Mouse (Mus musculus): ENCODE measurements around the gene Phb. TPM values are rescaled to one million over a fixed set of nuclear protein-coding genes. Genes with fewer than 3 reads are reported as not detected.

Gene Phb
- polyA plus RNA-seq, 1 experiment from 2014 or later = 205 TPM

GRCm38 (mm10) chr11:95688515-95688914 lies 21.8 kb downstream of the Phb start:
- 80% methylated on average over 6 of the region's 6 CpGs for WGBS
- no peaks in the 10 kb centered on the region for H3K36me3 ChIP-seq (ENCODE audit: control insufficient read depth, insufficient read depth, low read length)
- no peaks in the 10 kb centered on the region for H3K4me1 ChIP-seq (replicated peaks; ENCODE audit: control insufficient read depth, insufficient read depth, low read length)
- no peak overlapping the region for H3K4me3 ChIP-seq (ENCODE audit: low read depth, low read length)
- H3K9ac ChIP-seq (ENCODE audit: low read length) = no peak overlapping the region
- no peak overlapping the region for H3K27ac ChIP-seq (ENCODE audit: low read depth, low read length)
- no peaks in the 10 kb centered on the region for H3K27me3 ChIP-seq (ENCODE audit: control insufficient read depth, insufficient read depth, low read length)
- no peaks in the 10 kb centered on the region for H3K9me3 ChIP-seq (ENCODE audit: control insufficient read depth, low read length)
- ATAC-seq (replicated peaks; ENCODE audit: low FRiP score) (no peak), DNase-seq (ENCODE audit: low spot score) (no peak)
- H3K4me2 ChIP-seq (ENCODE audit: low read depth, low read length, severe bottlenecking) = no peak overlapping the region

- H3K4me1 ChIP-seq (replicated peaks; ENCODE audit: control insufficient read depth, insufficient read depth, low read length) = no peaks in the 10 kb centered on the region
- no peaks in the 10 kb centered on the region for H3K36me3 ChIP-seq (ENCODE audit: control insufficient read depth, insufficient read depth, low read length)
- H3K4me3 ChIP-seq (ENCODE audit: low read depth, low read length) = no peak overlapping the region
- H3K27ac ChIP-seq (ENCODE audit: low read depth, low read length) = no peak overlapping the region
- ATAC-seq (replicated peaks; ENCODE audit: low FRiP score) (no peak), DNase-seq (ENCODE audit: low spot score) (no peak)
- H3K27me3 ChIP-seq (ENCODE audit: control insufficient read depth, insufficient read depth, low read length) = no peaks in the 10 kb centered on the region
- no peak overlapping the region for H3K9ac ChIP-seq (ENCODE audit: low read length)
- WGBS = 78% methylated on average over 7 of the region's 7 CpGs
- H3K4me2 ChIP-seq (ENCODE audit: low read depth, low read length, severe bottlenecking) = no peak overlapping the region
- H3K9me3 ChIP-seq (ENCODE audit: control insufficient read depth, low read length) = no peaks in the 10 kb centered on the region
These were observed 22.2 kb downstream of the Phb start for GRCm38 (mm10) chr11:95688981-95689380.

- 91% methylated on average over 3 of the region's 3 CpGs for WGBS
- ATAC-seq (replicated peaks; ENCODE audit: low FRiP score) (no peak), DNase-seq (ENCODE audit: low spot score) (no peak)
- Histone ChIP-seq H3K4me2 (ENCODE audit: low read depth, low read length, severe bottlenecking) (no peak overlapping the region), H3K27ac (ENCODE audit: low read depth, low read length) (no peak overlapping the region), H3K27me3 (ENCODE audit: control insufficient read depth, insufficient read depth, low read length) (no peaks in the 10 kb centered on the region), H3K9me3 (ENCODE audit: control insufficient read depth, low read length) (no peaks in the 10 kb centered on the region), H3K9ac (ENCODE audit: low read length) (no peak overlapping the region), H3K4me1 (replicated peaks; ENCODE audit: control insufficient read depth, insufficient read depth, low read length) (no peaks in the 10 kb centered on the region), H3K36me3 (ENCODE audit: control insufficient read depth, insufficient read depth, low read length) (no peaks in the 10 kb centered on the region), H3K4me3 (ENCODE audit: low read depth, low read length) (no peak overlapping the region)
These were observed 22.8 kb downstream of the Phb start for GRCm38 (mm10) chr11:95689544-95689943.

- Histone ChIP-seq H3K4me1 (replicated peaks; ENCODE audit: control insufficient read depth, insufficient read depth, low read length) (no peaks in the 10 kb centered on the region), H3K9ac (ENCODE audit: low read length) (no peak overlapping the region), H3K9me3 (ENCODE audit: control insufficient read depth, low read length) (no peaks in the 10 kb centered on the region), H3K4me3 (ENCODE audit: low read depth, low read length) (no peak overlapping the region), H3K4me2 (ENCODE audit: low read depth, low read length, severe bottlenecking) (no peak overlapping the region), H3K36me3 (ENCODE audit: control insufficient read depth, insufficient read depth, low read length) (no peaks in the 10 kb centered on the region), H3K27me3 (ENCODE audit: control insufficient read depth, insufficient read depth, low read length) (no peaks in the 10 kb centered on the region), H3K27ac (ENCODE audit: low read depth, low read length) (no peak overlapping the region)
- no peak for ATAC-seq (replicated peaks; ENCODE audit: low FRiP score)
- WGBS = 86% methylated on average over 5 of the region's 5 CpGs
- no peak for DNase-seq (ENCODE audit: low spot score)
These were observed 31.8 kb downstream of the Phb start for GRCm38 (mm10) chr11:95698541-95698940.

GRCm38 (mm10) chr11:95700778-95701739 lies 34.3 kb downstream of the Phb start:
- Histone ChIP-seq H3K4me2 (ENCODE audit: low read depth, low read length, severe bottlenecking) (no peak overlapping the region), H3K27me3 (ENCODE audit: control insufficient read depth, insufficient read depth, low read length) (no peaks in the 10 kb centered on the region), H3K4me1 (replicated peaks; ENCODE audit: control insufficient read depth, insufficient read depth, low read length) (no peaks in the 10 kb centered on the region), H3K36me3 (ENCODE audit: control insufficient read depth, insufficient read depth, low read length) (no peaks in the 10 kb centered on the region), H3K27ac (ENCODE audit: low read depth, low read length) (no peak overlapping the region), H3K9ac (ENCODE audit: low read length) (no peak overlapping the region), H3K9me3 (ENCODE audit: control insufficient read depth, low read length) (no peaks in the 10 kb centered on the region), H3K4me3 (ENCODE audit: low read depth, low read length) (no peak overlapping the region)
- ATAC-seq (replicated peaks; ENCODE audit: low FRiP score) = no peak
- WGBS = 95% methylated on average over 13 of the region's 13 CpGs
- DNase-seq (ENCODE audit: low spot score) = no peak

- ATAC-seq (replicated peaks; ENCODE audit: low FRiP score) (no peak), DNase-seq (ENCODE audit: low spot score) (no peak)
- Histone ChIP-seq H3K9ac (ENCODE audit: low read length) (no peak overlapping the region), H3K27me3 (ENCODE audit: control insufficient read depth, insufficient read depth, low read length) (no peaks in the 10 kb centered on the region), H3K27ac (ENCODE audit: low read depth, low read length) (no peak overlapping the region), H3K36me3 (ENCODE audit: control insufficient read depth, insufficient read depth, low read length) (no peaks in the 10 kb centered on the region), H3K4me1 (replicated peaks; ENCODE audit: control insufficient read depth, insufficient read depth, low read length) (0 out of 2 replicates have a peak, but pooled peaks cover 3% of the 10 kb centered on the region), H3K4me2 (ENCODE audit: low read depth, low read length, severe bottlenecking) (no peak overlapping the region), H3K9me3 (ENCODE audit: control insufficient read depth, low read length) (no peaks in the 10 kb centered on the region), H3K4me3 (ENCODE audit: low read depth, low read length) (no peak overlapping the region)
- WGBS = 90% methylated on average over 12 of the region's 12 CpGs
These were observed 37.5 kb downstream of the Phb start for GRCm38 (mm10) chr11:95704032-95704969.

- DNase-seq (ENCODE audit: low spot score) (no peak), ATAC-seq (replicated peaks; ENCODE audit: low FRiP score) (no peak)
- no peak overlapping the region for H3K9ac ChIP-seq (ENCODE audit: low read length)
- H3K4me1 ChIP-seq (replicated peaks; ENCODE audit: control insufficient read depth, insufficient read depth, low read length) = 0 out of 2 replicates have a peak, but pooled peaks cover 3% of the 10 kb centered on the region
- H3K9me3 ChIP-seq (ENCODE audit: control insufficient read depth, low read length) = no peaks in the 10 kb centered on the region
- H3K27me3 ChIP-seq (ENCODE audit: control insufficient read depth, insufficient read depth, low read length) = no peaks in the 10 kb centered on the region
- H3K4me3 ChIP-seq (ENCODE audit: low read depth, low read length) = no peak overlapping the region
- no peak overlapping the region for H3K27ac ChIP-seq (ENCODE audit: low read depth, low read length)
- no peaks in the 10 kb centered on the region for H3K36me3 ChIP-seq (ENCODE audit: control insufficient read depth, insufficient read depth, low read length)
- no peak overlapping the region for H3K4me2 ChIP-seq (ENCODE audit: low read depth, low read length, severe bottlenecking)
- WGBS = 75% methylated on average over 4 of the region's 4 CpGs
These were observed 38.2 kb downstream of the Phb start for GRCm38 (mm10) chr11:95704970-95705330.

GRCm38 (mm10) chr11:95709534-95710040 lies 42.8 kb downstream of the Phb start:
- Histone ChIP-seq H3K4me1 (replicated peaks; ENCODE audit: control insufficient read depth, insufficient read depth, low read length) (peaks cover 9% of the 10 kb centered on the region), H3K4me3 (ENCODE audit: low read depth, low read length) (no peak overlapping the region), H3K4me2 (ENCODE audit: low read depth, low read length, severe bottlenecking) (no peak overlapping the region), H3K9ac (ENCODE audit: low read length) (no peak overlapping the region), H3K9me3 (ENCODE audit: control insufficient read depth, low read length) (no peaks in the 10 kb centered on the region), H3K27ac (ENCODE audit: low read depth, low read length) (no peak overlapping the region), H3K27me3 (ENCODE audit: control insufficient read depth, insufficient read depth, low read length) (no peaks in the 10 kb centered on the region), H3K36me3 (ENCODE audit: control insufficient read depth, insufficient read depth, low read length) (no peaks in the 10 kb centered on the region)
- DNase-seq (ENCODE audit: low spot score) = no peak
- WGBS = 94% methylated on average over 6 of the region's 6 CpGs
- ATAC-seq (replicated peaks; ENCODE audit: low FRiP score) = no peak

Data from forebrain, embryonic 11.5 days (tissue).